Mouse (Mus musculus): ENCODE data around the gene Fbxo46. TPM values are rescaled to one million over a fixed set of nuclear protein-coding genes. Genes with fewer than 3 reads are reported as not detected.
"Not testable (repeated sequence)": the region's sequence is repeated elsewhere in the genome, so short reads cannot be mapped to it uniquely, and the experiment has no call there.

Fbxo46 gene
- 7.6 and 7.9 TPM in 2 replicates for polyA plus RNA-seq (2012; rRNA removed)

DNA sequence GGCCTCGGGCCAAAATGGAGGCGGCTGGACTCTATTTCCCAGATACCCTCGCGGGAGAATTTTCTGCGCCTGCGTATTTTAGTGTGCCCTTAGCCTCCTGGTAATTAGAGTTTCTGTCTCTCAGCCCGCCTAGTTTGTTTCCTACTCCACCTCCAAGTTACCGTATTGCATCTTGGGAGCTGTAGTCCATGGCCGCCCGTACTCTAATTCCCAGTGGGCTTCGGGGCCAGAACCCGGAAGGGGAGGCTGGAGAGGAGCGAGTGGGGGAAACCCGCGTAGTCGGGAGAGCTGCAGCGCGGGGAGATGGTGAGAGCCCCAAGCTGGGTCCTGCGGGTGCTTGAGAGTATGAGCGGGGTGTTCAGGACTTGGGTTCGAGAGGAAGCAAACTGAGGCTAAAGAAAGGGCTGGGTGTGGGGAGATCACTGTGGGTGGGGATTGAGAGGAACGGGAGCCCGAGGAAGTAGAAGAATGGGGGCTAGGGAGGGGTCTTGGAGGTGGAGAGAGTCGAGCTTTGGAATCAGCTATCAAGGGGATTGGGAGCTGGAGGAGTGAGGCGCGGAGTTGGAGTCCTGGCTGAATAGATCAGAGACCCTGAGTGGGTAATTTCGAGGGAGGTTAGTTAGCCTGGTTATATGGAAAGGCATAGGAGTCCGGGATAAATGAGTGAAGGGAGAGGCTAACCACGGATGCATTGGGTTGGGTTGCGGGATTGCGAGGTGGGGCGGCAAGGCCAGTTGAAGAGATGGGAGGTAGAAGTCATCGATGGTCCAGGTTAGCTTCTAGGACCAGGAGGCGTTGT lies at the start of gene Fbxo46:
Gene Fbxo46 (plus strand): TSS at position 229 of the 799 bp plus-strand sequence.
- whole genome bisulfite sequencing, result 2% methylated on average over 34 of the region's 34 CpGs
- Histone ChIP-seq H3K4me1 (ENCODE audit: control insufficient read depth, insufficient read depth, low read length) (peaks cover 4% of the 10 kb centered on the region; the same call in 1 of the 2 replicates), H3K27me3 (ENCODE audit: control insufficient read depth, insufficient read depth, low read length) (no peaks in the 10 kb centered on the region), H3K27ac (ENCODE audit: insufficient read depth, low read length) (no peak within 1 kb of the TSS), H3K4me3 (replicated peaks; ENCODE audit: insufficient read depth, low read depth, low read length) (peak within 1 kb of the TSS; percentile 92)
- peak; percentile 91 to 96 for DNase-seq
- no peak for TF ChIP-seq CTCF (IDR thresholded peaks at IDR 0.05; ENCODE audit: borderline replicate concordance, insufficient read depth, low read depth, low read length)
- peak; percentile 92; the same call in 1 of the 2 replicates for TF ChIP-seq POLR2A (IDR thresholded peaks at IDR 0.05; ENCODE audit: borderline replicate concordance, insufficient read depth, low read length)

DNA sequence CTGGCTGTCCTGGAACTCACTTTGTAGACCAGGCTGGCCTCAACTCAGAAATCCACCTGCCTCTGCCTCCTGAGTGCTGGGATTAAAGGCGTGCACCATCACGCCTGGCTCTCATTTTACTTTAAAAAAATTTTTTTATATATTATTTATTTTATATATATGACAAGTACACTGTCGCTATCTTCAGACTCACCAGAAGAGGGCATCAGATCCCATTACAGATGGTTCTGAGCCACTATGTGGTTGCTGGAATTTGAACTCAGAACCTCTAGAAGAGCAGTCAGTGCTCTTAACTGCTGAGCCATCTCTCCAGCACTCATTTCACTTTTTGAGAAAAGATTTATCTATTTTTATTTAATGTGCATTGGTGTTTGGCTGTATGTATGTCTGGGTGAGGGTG lies 48.6 kb upstream of the Fbxo46 start:
- not testable (repeated sequence) for H3K4me3 ChIP-seq (replicated peaks; ENCODE audit: insufficient read depth, low read depth, low read length); H3K27ac ChIP-seq (ENCODE audit: insufficient read depth, low read length); H3K4me1 ChIP-seq (ENCODE audit: control insufficient read depth, insufficient read depth, low read length); DNase-seq; H3K27me3 ChIP-seq (ENCODE audit: control insufficient read depth, insufficient read depth, low read length)
- WGBS, result 58% methylated on average over 3 of the region's 3 CpGs

DNA sequence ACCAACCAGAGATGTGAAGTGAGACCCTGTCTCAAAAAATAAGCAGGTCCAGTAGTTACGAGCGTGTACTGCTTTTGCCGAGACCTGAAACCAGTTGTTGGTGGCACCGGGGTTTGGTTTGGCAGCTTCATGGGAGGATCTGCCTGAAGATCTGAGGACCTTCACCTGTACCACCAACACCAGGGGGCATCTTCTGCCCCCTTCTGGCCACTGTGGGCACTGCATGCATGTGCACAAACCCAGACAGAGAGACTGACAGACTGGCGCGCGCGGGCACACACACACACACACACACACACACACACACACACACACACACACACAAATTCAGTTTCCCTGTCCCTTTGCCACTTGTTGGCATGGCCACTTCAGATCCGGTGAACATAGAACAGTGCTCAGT lies 46.2 kb upstream of the Fbxo46 start:
- Histone ChIP-seq H3K4me1 (ENCODE audit: control insufficient read depth, insufficient read depth, low read length) (peaks cover 5% of the 10 kb centered on the region; the same call in 1 of the 2 replicates), H3K27ac (ENCODE audit: insufficient read depth, low read length) (no peak overlapping the region), H3K27me3 (ENCODE audit: control insufficient read depth, insufficient read depth, low read length) (no peaks in the 10 kb centered on the region), H3K4me3 (replicated peaks; ENCODE audit: insufficient read depth, low read depth, low read length) (no peak overlapping the region)
- TF ChIP-seq POLR2A (IDR thresholded peaks at IDR 0.05; ENCODE audit: borderline replicate concordance, insufficient read depth, low read length) (no peak), CTCF (IDR thresholded peaks at IDR 0.05; ENCODE audit: borderline replicate concordance, insufficient read depth, low read depth, low read length) (peak; percentile 46; the same call in 1 of the 2 replicates)
- WGBS, result 72% methylated on average over 9 of the region's 9 CpGs
- peak in 1 of 2 experiments; percentile 47 for DNase-seq

DNA sequence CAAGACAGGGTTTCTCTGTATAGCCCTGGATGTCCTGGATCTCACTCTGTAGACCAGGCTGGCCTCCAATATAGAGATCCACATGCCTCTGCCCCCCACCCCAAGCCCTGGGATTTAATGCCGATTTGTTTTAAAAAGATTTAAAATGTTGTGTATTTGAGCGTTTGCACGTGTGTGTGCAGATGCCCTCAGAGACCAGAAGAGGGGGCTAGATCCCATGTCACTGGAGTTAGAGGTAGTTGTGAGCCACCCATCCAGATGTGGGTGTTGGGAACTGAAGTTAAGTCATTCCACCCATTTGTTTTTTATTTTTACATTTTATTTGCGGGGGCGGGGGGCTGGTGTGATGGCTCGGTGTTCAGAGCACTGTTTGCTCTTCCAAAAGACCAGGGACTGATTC lies 45.2 kb upstream of the Fbxo46 start:
- H3K4me3 ChIP-seq (replicated peaks; ENCODE audit: insufficient read depth, low read depth, low read length), result no peak overlapping the region
- H3K27ac ChIP-seq (ENCODE audit: insufficient read depth, low read length), result no peak overlapping the region
- no peaks in the 10 kb centered on the region for H3K27me3 ChIP-seq (ENCODE audit: control insufficient read depth, insufficient read depth, low read length)
- 93% methylated on average over 6 of the region's 6 CpGs for WGBS
- no peak for TF ChIP-seq CTCF (IDR thresholded peaks at IDR 0.05; ENCODE audit: borderline replicate concordance, insufficient read depth, low read depth, low read length)
- TF ChIP-seq POLR2A (IDR thresholded peaks at IDR 0.05; ENCODE audit: borderline replicate concordance, insufficient read depth, low read length), result no peak
- H3K4me1 ChIP-seq (ENCODE audit: control insufficient read depth, insufficient read depth, low read length), result peaks cover 5% of the 10 kb centered on the region; the same call in 1 of the 2 replicates
- DNase-seq, result no peak

DNA sequence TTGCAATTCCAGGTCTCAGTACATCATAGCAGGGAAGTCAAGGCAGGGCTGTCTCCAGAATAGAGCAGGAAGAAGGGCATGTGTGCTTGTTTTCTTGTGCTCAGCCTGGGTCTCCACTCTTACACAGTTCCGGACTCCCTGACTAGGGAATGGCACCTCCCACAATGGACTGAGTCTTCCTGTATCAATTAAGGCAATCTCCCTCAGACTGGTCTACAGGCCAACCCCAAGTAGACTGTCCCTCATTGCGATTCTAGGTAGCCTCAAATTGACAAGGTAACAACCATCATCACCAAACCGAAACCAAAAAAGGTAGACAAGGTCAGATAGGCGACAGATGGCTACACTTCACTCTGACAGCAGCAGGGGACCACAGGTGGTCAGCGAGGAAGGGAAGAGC lies 44.4 kb upstream of the Fbxo46 start:
- peak overlapping the region; percentile 47 for H3K4me3 ChIP-seq (replicated peaks; ENCODE audit: insufficient read depth, low read depth, low read length)
- H3K4me1 ChIP-seq (ENCODE audit: control insufficient read depth, insufficient read depth, low read length), result peaks cover 5% of the 10 kb centered on the region
- H3K27ac ChIP-seq (ENCODE audit: insufficient read depth, low read length), result no peak overlapping the region
- H3K27me3 ChIP-seq (ENCODE audit: control insufficient read depth, insufficient read depth, low read length), result no peaks in the 10 kb centered on the region
- no peak for DNase-seq
- TF ChIP-seq CTCF (IDR thresholded peaks at IDR 0.05; ENCODE audit: borderline replicate concordance, insufficient read depth, low read depth, low read length) (no peak), POLR2A (IDR thresholded peaks at IDR 0.05; ENCODE audit: borderline replicate concordance, insufficient read depth, low read length) (no peak)
- WGBS, result 34% methylated on average over 5 of the region's 5 CpGs

DNA sequence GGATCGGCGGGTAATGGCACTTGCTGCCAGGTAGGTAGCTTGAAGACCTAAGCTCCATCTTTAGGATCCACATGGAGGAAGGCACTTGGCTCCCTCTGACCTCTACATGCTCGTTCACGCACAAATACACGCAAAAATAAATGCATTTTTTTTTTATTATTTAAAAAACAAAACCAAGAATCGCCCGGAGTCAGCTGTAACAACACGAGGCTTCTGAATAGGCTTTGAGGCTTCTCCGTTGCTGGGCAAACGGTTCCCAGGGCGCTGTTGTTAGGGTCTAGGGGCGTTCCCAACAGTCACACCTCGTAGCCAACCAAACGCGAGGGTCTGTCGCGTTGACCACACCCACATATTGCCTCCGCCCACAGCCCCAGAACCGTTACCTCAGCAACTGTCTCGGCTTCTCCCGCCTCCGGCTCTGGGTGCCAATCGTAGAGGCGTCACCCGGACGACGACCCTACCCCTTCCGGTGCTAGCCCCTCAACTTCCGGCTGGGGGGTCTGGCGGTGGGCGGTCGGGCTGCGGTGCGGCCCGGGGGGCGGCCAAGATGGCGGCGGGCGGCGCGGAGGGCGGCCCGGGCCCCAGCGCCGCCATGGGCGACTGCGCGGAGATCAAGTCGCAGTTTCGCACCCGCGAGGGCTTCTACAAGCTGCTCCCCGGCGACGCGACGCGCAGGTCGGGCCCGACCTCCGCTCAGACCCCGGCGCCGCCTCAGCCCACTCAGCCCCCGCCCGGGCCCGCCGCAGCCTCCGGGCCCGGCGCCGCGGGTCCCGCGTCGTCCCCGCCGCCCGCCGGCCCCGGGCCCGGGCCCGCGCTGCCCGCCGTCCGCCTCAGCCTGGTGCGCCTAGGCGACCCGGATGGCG lies 43.7 kb upstream of the Fbxo46 start, which contains the start of gene Dmwd:
Gene Dmwd (plus strand): TSS at position 505 of the 863 bp plus-strand sequence.
- 1% methylated on average over 91 of the region's 91 CpGs for WGBS

DNA sequence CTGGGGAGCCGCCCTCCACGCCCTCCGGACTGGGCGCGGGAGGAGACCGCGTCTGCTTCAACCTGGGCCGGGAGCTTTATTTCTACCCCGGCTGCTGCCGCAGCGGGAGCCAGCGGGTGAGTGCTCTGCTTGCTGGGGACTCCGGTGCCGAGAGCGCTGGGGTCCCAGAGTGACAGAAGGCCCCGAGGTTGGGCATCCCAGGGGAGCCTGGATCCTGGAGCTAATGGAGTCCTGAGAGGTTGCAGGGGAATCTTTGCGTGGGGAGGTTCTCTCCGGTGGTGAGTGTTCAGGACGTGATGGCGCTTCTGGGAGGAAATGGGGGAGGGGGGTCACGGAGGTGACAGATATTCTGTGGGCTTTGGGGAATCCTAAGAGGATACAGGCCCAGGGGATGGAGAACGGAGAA lies 43.1 kb upstream of the Fbxo46 start:
- Histone ChIP-seq H3K4me1 (ENCODE audit: control insufficient read depth, insufficient read depth, low read length) (peaks cover 5% of the 10 kb centered on the region), H3K27me3 (ENCODE audit: control insufficient read depth, insufficient read depth, low read length) (no peaks in the 10 kb centered on the region), H3K4me3 (replicated peaks; ENCODE audit: insufficient read depth, low read depth, low read length) (peak overlapping the region; percentile 47), H3K27ac (ENCODE audit: insufficient read depth, low read length) (peak overlapping the region; percentile 4; the same call in 1 of the 2 replicates)
- under 1% methylated on average over 22 of the region's 22 CpGs for WGBS
- peak in 1 of 2 experiments; percentile 56 for DNase-seq
- TF ChIP-seq CTCF (IDR thresholded peaks at IDR 0.05; ENCODE audit: borderline replicate concordance, insufficient read depth, low read depth, low read length) (no peak), POLR2A (IDR thresholded peaks at IDR 0.05; ENCODE audit: borderline replicate concordance, insufficient read depth, low read length) (no peak)

More for the DNA sequence above, 43.7 kb upstream of the Fbxo46 start, which contains the start of gene Dmwd:
- peak; percentile 91 to 93 for DNase-seq
- Histone ChIP-seq H3K27ac (ENCODE audit: insufficient read depth, low read length) (peak within 1 kb of the TSS; percentile 4; the same call in 1 of the 2 replicates), H3K4me3 (replicated peaks; ENCODE audit: insufficient read depth, low read depth, low read length) (peak within 1 kb of the TSS; percentile 47), H3K27me3 (ENCODE audit: control insufficient read depth, insufficient read depth, low read length) (no peaks in the 10 kb centered on the region), H3K4me1 (ENCODE audit: control insufficient read depth, insufficient read depth, low read length) (peaks cover 5% of the 10 kb centered on the region)
- TF ChIP-seq POLR2A (IDR thresholded peaks at IDR 0.05; ENCODE audit: borderline replicate concordance, insufficient read depth, low read length) (peak; percentile 36; the same call in 1 of the 2 replicates), CTCF (IDR thresholded peaks at IDR 0.05; ENCODE audit: borderline replicate concordance, insufficient read depth, low read depth, low read length) (no peak)

Measured in cerebellum, adult 2 months (tissue).